Mouse (Mus musculus) forebrain, embryonic 13.5 days (tissue): ENCODE data around the gene Nlrp3. TPM values are rescaled to one million over a fixed set of nuclear protein-coding genes. Genes with fewer than 3 reads are reported as not detected.

Experiments
- ATAC-seq: fragments of 200-750 bp; cut with Nextera tagmentation; 2 replicates; pipeline ENCODE4 v1.8.0; 2017
- H3K27ac ChIP-seq: fragments of 300-500 bp; sonication (generic); 2 replicates; pipeline ENCODE4 v1.5.1; 2015; ENCODE audit warnings: inconsistent platforms, mild to moderate bottlenecking, moderate library complexity
- H3K27me3 ChIP-seq: fragments of 300-500 bp; sonication (generic); 2 replicates; pipeline ENCODE4 v1.6.1; 2015; ENCODE audit warnings: mild to moderate bottlenecking, inconsistent platforms
- H3K36me3 ChIP-seq: fragments of 300-500 bp; sonication (generic); 2 replicates; pipeline ENCODE4 v1.6.1; 2015; ENCODE audit warnings: mild to moderate bottlenecking, inconsistent platforms; ENCODE audit not compliant: poor library complexity, severe bottlenecking
- H3K4me1 ChIP-seq: fragments of 300-500 bp; sonication (generic); 2 replicates; pipeline ENCODE4 v1.6.1; 2015; ENCODE audit warnings: inconsistent platforms
- H3K4me2 ChIP-seq: fragments of 300-500 bp; sonication (generic); 2 replicates; pipeline ENCODE4 v1.6.1; 2015; ENCODE audit warnings: inconsistent platforms, mild to moderate bottlenecking, moderate library complexity
- H3K4me3 ChIP-seq: fragments of 300-500 bp; sonication (generic); 2 replicates; pipeline ENCODE4 v1.5.1; 2015; ENCODE audit warnings: mild to moderate bottlenecking, inconsistent platforms
- H3K9ac ChIP-seq: fragments of 300-500 bp; sonication (generic); 2 replicates; pipeline ENCODE4 v1.6.1; 2015; ENCODE audit warnings: mild to moderate bottlenecking, inconsistent platforms
- H3K9me3 ChIP-seq: fragments of 300-500 bp; sonication (generic); replicated peaks from 2 replicates; pipeline ENCODE4 v1.6.1; 2016; ENCODE audit warnings: inconsistent platforms
- WGBS: fragments of 180-500 bp; shearing (Covaris S2); methylation state at CpG from one replicate; pipeline ENCODE4 v1.1.7; 2015; 5-methylcytosine and 5-hydroxymethylcytosine counted together
- polyA plus RNA-seq: library from polyadenylated mRNA; unstranded; fragments of >200 nt; fragmentation: Nextera tagmentation; extraction: Ambion mirVana; gene quantifications from 2 replicates; pipeline ENCODE4 v1.2.1, GENCODE M21; 2015

The Nlrp3 gene
- polyA plus RNA-seq, 1 experiment from 2014 or later, result 0.08 TPM

DNA sequence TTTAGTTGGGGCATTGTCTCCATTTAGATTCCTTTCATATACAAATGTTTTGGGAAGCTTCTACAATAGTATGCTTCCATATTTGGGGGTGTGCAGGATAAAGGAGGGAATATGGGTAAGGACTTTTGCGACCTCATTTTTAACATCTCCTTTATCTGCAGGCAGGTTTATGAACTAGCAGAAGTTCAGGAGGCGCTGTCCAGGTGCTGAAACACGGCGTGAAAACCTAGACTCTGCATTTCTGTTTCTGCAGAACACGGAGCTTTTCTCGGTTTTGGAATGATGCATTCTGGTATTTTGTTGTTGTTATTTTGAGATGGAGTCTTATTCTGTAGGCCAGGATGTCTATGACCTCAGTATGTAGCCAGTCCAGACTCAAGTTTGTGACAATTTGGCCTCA is 43.2 kb downstream of the Nlrp3 start:
- Histone ChIP-seq H3K9me3 (no peaks in the 10 kb centered on the region), H3K4me2 (no peak overlapping the region), H3K27ac (no peak overlapping the region), H3K27me3 (no peaks in the 10 kb centered on the region), H3K4me3 (no peak overlapping the region), H3K36me3 (no peaks in the 10 kb centered on the region), H3K9ac (no peak overlapping the region), H3K4me1 (no peaks in the 10 kb centered on the region)
- ATAC-seq, result no peak
- 34% methylated on average over 6 of the region's 6 CpGs for WGBS

GRCm38 (mm10) chr11:59589496-59589895 is 48.1 kb downstream of the Nlrp3 start:
- 84% methylated on average over 8 of the region's 8 CpGs for WGBS
- Histone ChIP-seq H3K36me3 (no peaks in the 10 kb centered on the region), H3K4me3 (no peak overlapping the region), H3K4me1 (no peaks in the 10 kb centered on the region), H3K9ac (no peak overlapping the region), H3K27me3 (no peaks in the 10 kb centered on the region), H3K27ac (no peak overlapping the region), H3K4me2 (no peak overlapping the region), H3K9me3 (no peaks in the 10 kb centered on the region)
- ATAC-seq, result no peak

DNA sequence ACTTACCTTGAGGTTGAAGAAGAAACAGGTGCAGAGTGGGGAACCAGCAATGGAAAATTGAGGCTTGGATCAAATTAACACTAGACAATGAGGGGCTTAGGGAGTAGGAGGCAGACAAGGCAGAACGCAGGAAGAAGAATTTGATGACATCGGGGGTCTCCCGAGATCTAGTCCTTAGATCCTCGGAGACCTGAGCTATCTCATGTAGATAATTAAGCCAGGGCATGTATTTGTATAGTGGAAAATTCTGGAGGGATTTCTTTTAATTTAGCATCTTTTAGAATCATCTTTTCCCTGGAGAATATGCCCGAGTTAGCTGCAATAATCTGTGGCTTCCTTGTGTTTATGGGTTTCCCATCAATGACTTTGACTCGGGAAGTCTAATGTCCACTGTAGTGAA is 51.8 kb downstream of the Nlrp3 start, which contains the start of gene Olfr223:
Gene Olfr223, minus strand, starts transcription at position 101 of the 400 bp plus-strand sequence.
- H3K4me3 ChIP-seq, result no peak within 1 kb of the TSS
- WGBS, result 85% methylated on average over 6 of the region's 6 CpGs
- no peak for ATAC-seq

DNA sequence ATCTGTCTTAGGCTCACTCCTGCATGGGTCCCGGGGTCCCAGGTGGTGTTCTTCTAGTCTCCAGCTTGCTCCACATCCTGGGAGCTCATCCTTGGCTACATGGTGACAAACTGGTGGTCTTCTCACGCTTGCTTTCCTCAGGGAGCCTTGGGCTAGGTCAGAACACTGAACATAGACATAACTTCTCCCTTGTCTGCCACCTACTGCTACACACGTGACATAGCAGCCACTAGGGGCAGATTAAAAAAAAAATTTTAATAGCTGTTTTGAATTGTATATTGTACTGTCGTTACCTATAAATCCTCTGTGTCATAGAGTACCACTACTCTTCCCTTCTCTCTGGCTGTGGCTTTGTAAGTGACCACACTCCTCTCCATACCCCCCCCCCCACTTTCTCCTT is 54.7 kb downstream of the Nlrp3 start:
- Histone ChIP-seq H3K27me3 (no peaks in the 10 kb centered on the region), H3K4me1 (no peaks in the 10 kb centered on the region), H3K9ac (no peak overlapping the region), H3K9me3 (no peaks in the 10 kb centered on the region), H3K27ac (no peak overlapping the region), H3K36me3 (no peaks in the 10 kb centered on the region), H3K4me3 (no peak overlapping the region), H3K4me2 (no peak overlapping the region)
- WGBS, result 54% methylated on average over 4 of the region's 4 CpGs
- ATAC-seq, result no peak

More for the DNA sequence above, 51.8 kb downstream of the Nlrp3 start, which contains the start of gene Olfr223:
- no peaks in the 10 kb centered on the region for H3K9me3 ChIP-seq
- H3K4me2 ChIP-seq, result no peak within 1 kb of the TSS
- H3K4me1 ChIP-seq, result no peaks in the 10 kb centered on the region
- no peak within 1 kb of the TSS for H3K27ac ChIP-seq
- no peaks in the 10 kb centered on the region for H3K27me3 ChIP-seq
- no peaks in the 10 kb centered on the region for H3K36me3 ChIP-seq
- H3K9ac ChIP-seq, result no peak within 1 kb of the TSS

DNA sequence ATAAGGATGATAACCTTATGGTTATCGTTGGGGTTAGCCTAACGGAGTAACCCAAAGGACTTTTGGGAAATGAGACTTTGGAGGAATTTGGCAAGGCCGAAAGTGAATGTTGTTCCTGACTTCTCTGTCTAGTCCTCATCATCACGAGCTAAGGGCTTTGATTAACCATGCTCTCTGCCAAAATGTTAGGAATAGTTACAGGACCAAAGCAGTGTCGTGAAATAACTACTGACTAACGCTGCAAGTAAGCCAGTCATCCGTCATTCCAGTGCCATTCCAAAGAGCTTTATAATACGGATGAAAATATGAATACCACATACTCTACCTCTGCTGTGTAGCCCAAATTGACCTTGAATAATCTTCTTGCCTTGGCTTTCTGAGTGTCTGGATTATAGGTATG is 55.6 kb downstream of the Nlrp3 start:
- no peak for ATAC-seq
- WGBS, result 89% methylated on average over 8 of the region's 8 CpGs

GRCm38 (mm10) chr11:59599211-59599610 is 57.8 kb downstream of the Nlrp3 start:
- 83% methylated on average over 7 of the region's 7 CpGs for WGBS

More for the DNA sequence above, 55.6 kb downstream of the Nlrp3 start:
- Histone ChIP-seq H3K4me3 (no peak overlapping the region), H3K27me3 (no peaks in the 10 kb centered on the region), H3K9ac (no peak overlapping the region), H3K9me3 (no peaks in the 10 kb centered on the region), H3K4me1 (no peaks in the 10 kb centered on the region), H3K27ac (no peak overlapping the region), H3K36me3 (no peaks in the 10 kb centered on the region), H3K4me2 (no peak overlapping the region)

DNA sequence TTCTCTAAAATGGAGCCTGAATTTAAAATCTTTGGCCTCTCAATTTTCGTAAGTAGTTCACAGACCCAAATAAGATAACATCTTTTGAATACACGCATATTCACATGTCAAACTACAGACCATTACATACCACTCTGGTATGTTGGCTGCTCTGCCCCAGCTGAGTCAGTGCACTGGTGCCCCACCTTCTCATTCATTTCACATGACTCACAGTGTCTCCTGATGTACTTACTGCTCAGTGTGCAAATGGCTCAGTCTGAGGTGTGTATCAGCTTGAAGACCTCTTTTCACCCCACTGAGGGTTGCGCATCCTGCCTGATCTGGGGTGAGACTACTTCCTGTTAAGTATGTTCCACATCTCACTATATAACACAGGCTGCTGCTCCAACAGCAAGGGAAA is 59.5 kb downstream of the Nlrp3 start:
- Histone ChIP-seq H3K36me3 (no peaks in the 10 kb centered on the region), H3K27ac (no peak overlapping the region), H3K9me3 (no peaks in the 10 kb centered on the region), H3K4me3 (no peak overlapping the region), H3K4me1 (no peaks in the 10 kb centered on the region), H3K9ac (no peak overlapping the region), H3K4me2 (no peak overlapping the region), H3K27me3 (no peaks in the 10 kb centered on the region)
- 93% methylated on average over 3 of the region's 3 CpGs for WGBS
- ATAC-seq, result no peak

More at GRCm38 (mm10) chr11:59599211-59599610, 57.8 kb downstream of the Nlrp3 start:
- Histone ChIP-seq H3K27ac (no peak overlapping the region), H3K4me2 (no peak overlapping the region), H3K36me3 (no peaks in the 10 kb centered on the region), H3K27me3 (no peaks in the 10 kb centered on the region), H3K9ac (no peak overlapping the region), H3K4me1 (no peaks in the 10 kb centered on the region), H3K9me3 (no peaks in the 10 kb centered on the region), H3K4me3 (no peak overlapping the region)
- no peak for ATAC-seq

GRCm38 (mm10) chr11:59602287-59602686 is 60.9 kb downstream of the Nlrp3 start:
- ATAC-seq, result no peak
- no peak overlapping the region for H3K4me2 ChIP-seq
- H3K27me3 ChIP-seq, result no peaks in the 10 kb centered on the region
- no peak overlapping the region for H3K27ac ChIP-seq
- no peak overlapping the region for H3K4me3 ChIP-seq
- H3K36me3 ChIP-seq, result no peaks in the 10 kb centered on the region
- H3K9me3 ChIP-seq, result no peaks in the 10 kb centered on the region
- no peaks in the 10 kb centered on the region for H3K4me1 ChIP-seq
- WGBS, result 68% methylated on average over 1 of the region's 1 CpGs
- no peak overlapping the region for H3K9ac ChIP-seq

GRCm38 (mm10) chr11:59611646-59612045 is 70.3 kb downstream of the Nlrp3 start:
- H3K27ac ChIP-seq, result no peak overlapping the region
- no peak for ATAC-seq
- H3K4me3 ChIP-seq, result no peak overlapping the region
- H3K9ac ChIP-seq, result no peak overlapping the region
- 89% methylated on average over 5 of the region's 5 CpGs for WGBS
- no peaks in the 10 kb centered on the region for H3K36me3 ChIP-seq
- no peaks in the 10 kb centered on the region for H3K9me3 ChIP-seq
- no peaks in the 10 kb centered on the region for H3K27me3 ChIP-seq
- H3K4me1 ChIP-seq, result no peaks in the 10 kb centered on the region
- no peak overlapping the region for H3K4me2 ChIP-seq

- ATAC-seq, result no peak
- H3K9ac ChIP-seq, result no peak overlapping the region
- no peak overlapping the region for H3K27ac ChIP-seq
- H3K9me3 ChIP-seq, result no peaks in the 10 kb centered on the region
- 61% methylated on average over 4 of the region's 4 CpGs for WGBS
- H3K4me2 ChIP-seq, result no peak overlapping the region
- no peaks in the 10 kb centered on the region for H3K36me3 ChIP-seq
- H3K27me3 ChIP-seq, result no peaks in the 10 kb centered on the region
- no peak overlapping the region for H3K4me3 ChIP-seq
- no peaks in the 10 kb centered on the region for H3K4me1 ChIP-seq
These were observed 72.8 kb downstream of the Nlrp3 start for GRCm38 (mm10) chr11:59614120-59614519.

Other genes starting within 250 kb of the Nlrp3 start
- 1.8 and 2.9 TPM in 2 replicates for gene Wnt9a, start 234.6 kb upstream of the Nlrp3 start, polyA plus RNA-seq
- not detected in 2 replicates for gene Prss38, start 165.9 kb upstream of the Nlrp3 start, polyA plus RNA-seq
- gene Jmjd4, start 91.5 kb upstream of the Nlrp3 start, polyA plus RNA-seq, result 12.5 and 13.0 TPM in 2 replicates
- 239 and 252 TPM in 2 replicates for gene Snap47, start 90.4 kb upstream of the Nlrp3 start, polyA plus RNA-seq
- gene Zfp867, start 69.1 kb upstream of the Nlrp3 start, polyA plus RNA-seq, result 13.5 and 14.1 TPM in 2 replicates
- 20.4 and 23.9 TPM in 2 replicates for gene Zkscan17, start 14.8 kb upstream of the Nlrp3 start, polyA plus RNA-seq
- not detected in 2 replicates for gene Olfr222, start 34.7 kb downstream of the Nlrp3 start, polyA plus RNA-seq
- gene Olfr223, start 51.7 kb downstream of the Nlrp3 start, polyA plus RNA-seq, result not detected in 2 replicates
- gene Mprip, start 119.7 kb downstream of the Nlrp3 start, polyA plus RNA-seq, result 37.1 and 40.5 TPM in 2 replicates
- gene Pld6, start 246.1 kb downstream of the Nlrp3 start, polyA plus RNA-seq, result 1.3 and 2.2 TPM in 2 replicates